Mouse (Mus musculus) telencephalon, adult 2 months (tissue): ENCODE measurements at regions not wholly inside any gene's neighbourhood (a gene's known extent, or its start where the extent isn't known, plus 50 kb on each side); places are given as distances from the start of the nearest gene placed in this dataset.

Experiments
- DNase-seq: peaks from one replicate; pipeline ENCODE4 v3.0.0-alpha.2; 2011; ENCODE audit warnings: low read depth, low spot score

DNA sequence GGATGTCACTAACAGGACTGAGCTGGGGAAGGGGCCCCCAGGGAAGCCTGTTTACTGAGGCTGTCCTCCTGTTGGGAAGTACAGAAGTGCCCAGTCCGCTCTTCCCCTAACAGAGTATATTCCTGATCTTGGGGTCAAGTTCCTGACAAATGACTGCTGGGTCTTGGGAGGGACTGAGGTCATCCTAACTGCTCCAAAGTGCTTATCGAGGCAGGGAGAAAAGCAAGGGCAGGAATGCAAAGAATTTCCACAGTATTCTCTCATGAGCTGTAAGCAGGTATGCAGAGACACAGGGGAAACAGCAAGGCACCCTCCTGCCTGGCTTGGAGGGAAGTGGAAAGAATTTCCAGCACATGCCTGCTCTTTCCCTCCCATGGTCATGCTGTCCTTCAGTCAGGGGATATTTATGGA, 107.9 kb downstream of the Oma1 start:
- no peak for DNase-seq

DNA sequence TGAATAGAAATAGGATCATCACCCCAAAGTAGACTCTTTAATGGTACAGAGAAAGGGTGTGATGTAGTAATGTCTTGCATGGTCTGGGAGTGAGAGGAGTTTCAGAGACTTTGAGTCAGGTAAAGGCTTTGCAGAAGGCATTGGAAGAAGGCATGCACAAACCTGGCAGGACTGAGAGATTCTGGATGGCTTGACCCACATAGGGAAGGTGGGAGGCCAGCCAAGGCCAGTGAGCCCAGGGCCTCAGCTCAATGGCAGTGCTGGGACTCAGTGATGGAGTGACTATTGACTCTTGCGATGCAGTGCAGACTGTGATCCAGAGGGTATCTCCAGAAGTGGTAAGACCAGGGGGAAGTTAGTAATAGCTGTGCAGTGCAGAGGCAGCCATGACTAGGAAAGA, 127.8 kb downstream of the Oma1 start:
- DNase-seq, result no peak

DNA sequence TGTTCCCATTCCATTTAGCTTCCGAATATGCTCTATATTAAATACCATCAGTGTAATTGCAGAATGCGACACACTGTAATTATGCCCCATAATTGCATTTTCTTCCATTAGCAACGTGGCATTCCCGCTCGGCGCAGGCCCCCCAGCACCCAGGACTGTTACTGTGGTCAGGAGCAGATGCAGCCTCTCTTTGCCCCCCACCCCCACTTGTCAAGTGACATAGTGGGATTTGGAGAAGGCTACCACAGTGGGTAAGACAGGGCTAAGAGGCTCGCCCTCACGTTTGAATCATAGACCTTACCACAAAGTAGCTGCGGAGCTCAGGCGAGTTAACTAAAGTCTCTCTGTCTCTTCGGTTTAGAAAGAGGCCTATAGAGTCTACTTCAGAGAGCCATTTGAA, 128.3 kb downstream of the Oma1 start:
- no peak for DNase-seq

DNA sequence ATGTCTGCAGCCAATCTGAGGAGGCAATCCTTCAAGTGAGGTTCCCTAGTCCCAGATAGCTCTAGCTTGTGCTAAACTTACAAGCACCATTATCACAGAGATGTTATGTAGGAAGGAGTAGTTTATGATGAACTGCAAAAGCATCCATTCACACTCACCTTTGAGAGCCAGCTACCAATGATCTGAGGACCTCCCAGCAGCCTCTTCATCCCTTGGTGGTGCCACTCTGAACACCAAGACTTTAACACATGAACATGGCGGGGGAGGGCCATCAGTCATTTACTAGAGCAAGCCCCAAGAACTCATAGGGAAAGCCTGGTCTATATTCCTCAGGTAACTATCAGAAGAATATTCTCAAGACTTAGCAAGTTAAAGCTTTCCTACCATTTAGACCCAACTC, 135.7 kb downstream of the Oma1 start:
- DNase-seq, result no peak

- no peak for DNase-seq
These were observed 136.5 kb downstream of the Oma1 start for GRCm38 (mm10) chr4:103450121-103450520.

GRCm38 (mm10) chr4:103455458-103455857, 141.8 kb downstream of the Oma1 start:
- DNase-seq, result no peak

DNA sequence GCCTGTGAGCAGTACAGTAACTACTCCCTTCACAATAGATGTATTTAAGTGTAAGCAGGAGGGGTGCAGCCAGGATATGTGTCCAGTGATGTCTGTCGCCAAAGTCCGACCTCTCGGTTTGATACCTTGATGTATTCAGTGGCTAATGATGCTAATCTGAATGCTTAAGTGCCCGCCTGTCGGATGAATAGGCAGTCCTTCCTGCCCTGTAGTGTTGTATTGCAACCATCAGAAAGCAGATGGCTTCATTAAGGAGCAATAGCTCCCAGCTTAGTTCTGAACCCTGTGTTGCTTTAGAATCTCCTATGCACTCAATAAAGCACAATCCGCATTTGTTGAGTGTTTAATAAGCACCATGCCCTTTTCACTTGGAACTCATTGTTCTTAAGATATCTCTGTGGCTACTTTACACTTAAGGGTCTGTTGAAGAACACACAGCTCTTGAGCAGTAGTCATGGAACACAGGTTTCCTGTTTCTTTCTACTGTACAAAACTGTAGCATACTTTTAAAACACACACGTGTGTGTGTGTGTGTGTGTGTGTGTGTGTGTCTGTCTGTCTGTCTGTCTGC, 152.5 kb downstream of the Oma1 start:
- DNase-seq, result no peak

- peak; percentile 67 for DNase-seq
These were observed 143.6 kb upstream of the Dab1 start for GRCm38 (mm10) chr4:103475596-103475995.

GRCm38 (mm10) chr4:103486140-103486965, 132.8 kb upstream of the Dab1 start:
- DNase-seq, result no peak

DNA sequence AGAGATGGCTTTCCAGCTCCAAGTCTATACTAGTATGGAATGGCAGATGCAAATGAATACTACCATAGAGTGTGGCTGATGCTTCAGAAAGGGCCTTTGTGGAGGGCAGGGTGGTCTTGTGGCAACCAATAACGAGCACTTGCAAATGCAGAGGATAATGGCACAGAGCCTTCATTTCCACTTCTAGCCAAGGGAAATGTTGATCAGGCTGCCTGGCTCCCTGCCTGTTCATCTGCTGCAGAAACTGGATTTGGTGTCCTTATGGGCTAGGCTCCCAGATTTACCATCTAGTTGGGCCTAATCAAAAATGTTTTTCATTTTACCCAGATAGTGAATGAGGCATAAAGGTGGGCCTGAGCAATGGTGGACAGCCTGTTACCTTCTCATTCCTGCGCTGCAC, 110.7 kb upstream of the Dab1 start:
- peak; percentile 38 for DNase-seq

DNA sequence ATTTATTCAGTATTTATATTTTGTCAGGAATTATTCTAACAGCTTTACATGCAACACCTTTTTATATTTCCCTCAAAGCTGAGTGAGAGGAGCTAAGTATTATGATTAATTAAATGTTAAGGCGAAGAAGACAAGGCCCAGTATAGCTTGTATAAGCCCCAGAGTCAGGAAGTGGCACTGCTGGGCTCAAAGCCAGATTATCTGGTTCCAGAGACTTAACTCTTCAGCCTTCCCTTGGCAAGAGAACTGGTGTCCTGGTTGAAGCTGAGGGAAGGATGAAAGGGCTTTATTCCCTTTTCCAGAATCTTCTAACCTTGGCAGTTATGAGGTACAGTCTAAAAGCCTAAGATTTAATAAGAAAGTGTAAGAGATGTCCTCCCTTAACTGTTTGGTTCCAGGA, 106.3 kb upstream of the Dab1 start:
- no peak for DNase-seq

GRCm38 (mm10) chr4:103521870-103522609, 97.1 kb upstream of the Dab1 start:
- no peak for DNase-seq

- DNase-seq, result no peak
These were observed 82.5 kb upstream of the Dab1 start for GRCm38 (mm10) chr4:103536534-103537265.

DNA sequence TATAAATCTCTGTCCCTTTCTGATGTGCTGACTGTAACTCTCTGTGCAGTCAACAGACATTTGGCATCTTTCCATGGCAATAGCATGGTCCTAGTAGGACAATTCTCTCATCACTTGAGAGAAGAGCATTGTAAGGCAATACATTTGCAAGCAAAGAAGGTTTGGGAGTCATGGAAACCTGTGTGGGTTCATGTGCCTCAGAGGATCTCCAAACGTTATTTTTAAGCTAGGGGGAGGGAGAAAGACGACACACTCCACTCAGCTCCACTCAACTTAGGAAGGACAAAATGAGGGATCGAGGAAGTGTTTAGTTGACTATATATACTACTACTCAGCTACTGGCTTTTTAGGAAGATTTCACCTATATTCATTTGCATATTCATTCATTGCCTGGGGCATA, 78.2 kb upstream of the Dab1 start:
- DNase-seq, result peak; percentile 56

DNA sequence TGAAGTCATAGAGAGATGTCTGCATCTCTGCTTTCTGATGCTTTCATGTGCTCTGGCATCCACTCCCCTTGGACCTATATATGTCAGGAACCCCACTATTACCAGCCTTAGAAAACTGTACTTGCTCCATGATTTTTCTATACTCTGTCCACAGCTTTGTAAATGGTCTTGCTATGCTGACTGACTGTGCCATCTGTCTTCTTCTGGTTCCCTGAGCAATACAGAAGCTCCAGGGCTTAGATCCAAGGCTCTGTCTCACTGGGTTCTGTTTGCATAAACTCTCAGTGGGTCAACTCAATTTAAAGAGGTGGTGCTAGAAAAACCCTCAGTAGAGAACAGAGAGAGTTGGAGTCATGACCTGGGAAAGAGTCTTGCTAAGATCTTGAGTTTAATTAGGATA, 71.9 kb upstream of the Dab1 start:
- DNase-seq, result no peak

- DNase-seq, result peak; percentile 28
These were observed 66.7 kb upstream of the Dab1 start for GRCm38 (mm10) chr4:103552476-103552875.

DNA sequence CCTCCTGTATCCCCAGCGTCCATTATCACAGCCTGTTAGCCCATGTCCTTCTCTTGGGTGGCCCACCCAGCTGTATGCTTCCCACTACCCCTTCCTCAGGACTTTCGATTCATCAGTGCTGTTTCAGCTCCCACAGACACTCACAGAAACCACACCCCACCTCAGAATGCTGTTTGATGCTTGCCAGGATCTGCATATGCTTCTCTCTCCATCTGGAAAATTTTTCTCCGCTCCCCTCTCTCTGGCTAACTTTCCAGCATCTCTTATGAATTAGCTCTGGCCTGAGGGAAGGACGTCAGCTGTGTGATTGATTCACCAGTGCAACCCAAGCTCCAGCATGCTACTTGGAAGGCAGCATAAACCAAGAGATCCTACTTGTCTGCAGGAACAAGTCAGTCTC, 66.0 kb upstream of the Dab1 start:
- no peak for DNase-seq

GRCm38 (mm10) chr4:103554597-103554996, 64.6 kb upstream of the Dab1 start:
- DNase-seq, result no peak
